Mouse (Mus musculus) cerebellum, adult 2 months (tissue): ENCODE results near the gene Pitpnm2.
A peak's percentile ranks its signal among the peaks of the same experiment; 100 is the strongest.

Experiments used
- CTCF ChIP-seq: fragments of 200-500 bp; IDR thresholded peaks from 2 replicates; pipeline ENCODE4 v1.5.1; 2011; ENCODE audit warnings: low read depth, mild to moderate bottlenecking, control low read depth, low read length, moderate library complexity, borderline replicate concordance; ENCODE audit not compliant: insufficient read depth
- POLR2A ChIP-seq: fragments of 200-500 bp; IDR thresholded peaks from 2 replicates; pipeline ENCODE4 v1.6.1; 2011; ENCODE audit warnings: low read length, control low read depth, borderline replicate concordance; ENCODE audit not compliant: insufficient read depth

GRCm38 (mm10) chr5:124284330-124284729, 34.8 kb upstream of the Pitpnm2 start:
- TF ChIP-seq CTCF (peak; percentile 41; the same call in 1 of the 2 replicates), POLR2A (no peak)
